Mouse (Mus musculus) CH12.LX (cell line): Measurements from ENCODE around the gene Commd9. TPM values are rescaled to one million over a fixed set of nuclear protein-coding genes. Genes with fewer than 3 reads are reported as not detected.

Experiments used
- DNase-seq: peaks from one replicate; pipeline ENCODE4 v3.0.0-alpha.2; 2013; ENCODE audit errors: extremely low read depth
- H3K27ac ChIP-seq: 2 replicates; pipeline ENCODE4 v1.5.1; 2012; ENCODE audit warnings: low read depth, mild to moderate bottlenecking, control low read depth, moderate library complexity; ENCODE audit not compliant: insufficient read depth
- H3K27me3 ChIP-seq: replicated peaks from 2 replicates; pipeline ENCODE3; 2012; ENCODE audit warnings: inconsistent platforms
- H3K36me3 ChIP-seq, 2 experiments: replicated peaks in 1 of 2; 2 replicates each; pipeline versions ENCODE3 to v1.6.1; 2012; ENCODE audit warnings: inconsistent platforms in 1 of 2, low read length in 1 of 2, mild to moderate bottlenecking in 1 of 2, mixed read lengths in 1 of 2, moderate library complexity in 1 of 2; ENCODE audit not compliant: control insufficient read depth in 1 of 2, insufficient read depth in 1 of 2
- H3K4me1 ChIP-seq, 2 experiments: 2 replicates each; pipeline ENCODE4 v1.6.1; 2012; ENCODE audit warnings: inconsistent platforms in 1 of 2, moderate library complexity in 1 of 2; ENCODE audit not compliant: insufficient read depth in 2 of 2, control insufficient read depth in 1 of 2
- H3K4me2 ChIP-seq: 2 replicates; pipeline ENCODE4 v1.6.1; 2012; ENCODE audit warnings: low read depth, mild to moderate bottlenecking, control low read depth; ENCODE audit not compliant: poor library complexity, insufficient read depth, severe bottlenecking
- H3K4me3 ChIP-seq, 3 experiments: fragments of 150-350 bp in 1 of 3; sonication (generic) in 1 of 3; replicated peaks in 1 of 3; 2 replicates each; pipeline versions ENCODE3 to v1.5.1; 2011 to 2012; ENCODE audit warnings: low read depth in 2 of 3, low read length in 2 of 3, mild to moderate bottlenecking in 2 of 3, moderate library complexity in 2 of 3, control low read depth in 1 of 3, improper control_type of control experiment in 1 of 3, inconsistent platforms in 1 of 3, mixed read lengths in 1 of 3; ENCODE audit not compliant: poor library complexity in 1 of 3
- H3K79me2 ChIP-seq: replicated peaks from 2 replicates; pipeline ENCODE4 v1.6.1; 2012; ENCODE audit warnings: mild to moderate bottlenecking, moderate library complexity; ENCODE audit not compliant: control insufficient read depth, poor library complexity, insufficient read depth, severe bottlenecking; ENCODE audit errors: extremely low read depth
- H3K9ac ChIP-seq: 2 replicates; pipeline ENCODE4 v1.6.1; 2012; ENCODE audit warnings: low read depth, mild to moderate bottlenecking, control low read depth, moderate library complexity; ENCODE audit not compliant: insufficient read depth
- H3K9me3 ChIP-seq: replicated peaks from 2 replicates; pipeline ENCODE3; 2012; ENCODE audit warnings: low read length, inconsistent platforms, mixed read lengths
- CHD1 ChIP-seq: IDR thresholded peaks from 2 replicates; pipeline ENCODE4 v1.6.1; 2012; ENCODE audit warnings: low read depth, low read length, improper control_type of control experiment, inconsistent platforms
- CHD2 ChIP-seq: IDR thresholded peaks from 2 replicates; pipeline ENCODE4 v1.6.1; 2011; ENCODE audit warnings: low read length, improper control_type of control experiment
- E2F4 ChIP-seq: IDR thresholded peaks from 2 replicates; pipeline ENCODE4 v1.6.1; 2011; ENCODE audit warnings: low read depth, low read length, improper control_type of control experiment; ENCODE audit not compliant: insufficient replicate concordance
- EP300 ChIP-seq: IDR thresholded peaks from 2 replicates; pipeline ENCODE4 v1.6.1; 2011; ENCODE audit warnings: low read length, improper control_type of control experiment
- ETS1 ChIP-seq: conservative IDR thresholded peaks from 2 replicates; pipeline ENCODE4 v1.6.1; 2012; ENCODE audit warnings: low read depth, mild to moderate bottlenecking, inconsistent platforms, low read length, improper control_type of control experiment, moderate library complexity
- IRF4 ChIP-seq: IDR thresholded peaks from 2 replicates; pipeline ENCODE4 v1.6.1; 2014; ENCODE audit warnings: low read depth, mild to moderate bottlenecking, inconsistent platforms, low read length, improper control_type of control experiment
- JUN ChIP-seq: IDR thresholded peaks from 2 replicates; pipeline ENCODE4 v1.6.1; 2011; ENCODE audit warnings: low read depth, mild to moderate bottlenecking, low read length, improper control_type of control experiment, moderate library complexity; ENCODE audit not compliant: insufficient read depth
- JUND ChIP-seq: conservative IDR thresholded peaks from 2 replicates; pipeline ENCODE4 v1.6.1; 2011; ENCODE audit warnings: low read depth, low read length, improper control_type of control experiment
- KAT2A ChIP-seq: IDR thresholded peaks from 2 replicates; pipeline ENCODE4 v1.6.1; 2012; ENCODE audit warnings: low read length, improper control_type of control experiment, inconsistent platforms; ENCODE audit not compliant: insufficient replicate concordance
- MAFK ChIP-seq: IDR thresholded peaks from 2 replicates; pipeline ENCODE4 v1.6.1; 2011; ENCODE audit warnings: low read length, improper control_type of control experiment; ENCODE audit not compliant: insufficient replicate concordance
- MAX ChIP-seq: IDR thresholded peaks from 2 replicates; pipeline ENCODE4 v1.6.1; 2011; ENCODE audit warnings: low read length, improper control_type of control experiment
- MEF2A ChIP-seq: IDR thresholded peaks from 2 replicates; pipeline ENCODE4 v1.6.1; 2014; ENCODE audit warnings: low read depth, mild to moderate bottlenecking, inconsistent platforms, low read length, improper control_type of control experiment, borderline replicate concordance
- MXI1 ChIP-seq: IDR thresholded peaks from 2 replicates; pipeline ENCODE4 v1.6.1; 2011; ENCODE audit warnings: mild to moderate bottlenecking, low read depth, low read length, improper control_type of control experiment
- PAX5 ChIP-seq: IDR thresholded peaks from 2 replicates; pipeline ENCODE4 v1.6.1; 2012; ENCODE audit warnings: low read length, inconsistent platforms, mixed read lengths
- POLR2A ChIP-seq: IDR thresholded peaks from 2 replicates; pipeline ENCODE4 v1.6.1; 2011; ENCODE audit warnings: low read depth, mild to moderate bottlenecking, improper control_type of control experiment, low read length
- SIN3A ChIP-seq: IDR thresholded peaks from 2 replicates; pipeline ENCODE4 v1.6.1; 2012; ENCODE audit warnings: low read length, improper control_type of control experiment, inconsistent platforms
- TBP ChIP-seq: conservative IDR thresholded peaks from 2 replicates; pipeline ENCODE4 v1.6.1; 2011; ENCODE audit warnings: low read depth, low read length, improper control_type of control experiment
- TCF12 ChIP-seq: IDR thresholded peaks from 2 replicates; pipeline ENCODE4 v1.6.1; 2014; ENCODE audit warnings: low read depth, mild to moderate bottlenecking, inconsistent platforms, low read length, improper control_type of control experiment
- USF2 ChIP-seq: conservative IDR thresholded peaks from 2 replicates; pipeline ENCODE4 v1.6.1; 2011; ENCODE audit warnings: low read depth, low read length, improper control_type of control experiment
- ZC3H11A ChIP-seq: IDR thresholded peaks from 2 replicates; pipeline ENCODE4 v1.6.1; 2012; ENCODE audit warnings: low read depth, mild to moderate bottlenecking, inconsistent platforms, low read length, improper control_type of control experiment
- ZKSCAN1 ChIP-seq: IDR thresholded peaks from 2 replicates; pipeline ENCODE4 v1.6.1; 2012; ENCODE audit warnings: low read depth, inconsistent platforms, low read length, improper control_type of control experiment, borderline replicate concordance
- ZNF384 ChIP-seq: IDR thresholded peaks from 2 replicates; pipeline ENCODE4 v1.6.1; 2012; ENCODE audit warnings: low read depth, low read length, improper control_type of control experiment, inconsistent platforms
- dilution Hi-C: fragments of 300-500 bp; cut with MboI; formaldehyde crosslinking; loops from 2 replicates; pipeline ENCODE4 v1.14.3; 2020; ENCODE audit warnings: low sequenced_read_pairs; ENCODE audit not compliant: extremely low pct_unique_long_range_greater_than_20kb, extremely low pct_ligation_motif_present
- in situ Hi-C: fragments of 300-500 bp; cut with MboI; formaldehyde crosslinking; loops from 3 replicates; pipeline ENCODE4 v1.14.3; 2019; ENCODE audit warnings: low sequenced_read_pairs, low pct_ligation_motif_present, low pct_unique_long_range_greater_than_20kb, mixed read lengths
- polyA plus RNA-seq: library from polyadenylated mRNA; unstranded; fragments of >175 nt; gene quantifications from 2 replicates; pipeline ENCODE4 v1.2.1, GENCODE M21; 2012; ENCODE audit warnings: low read depth; ENCODE audit not compliant: insufficient read length
- total RNA-seq, 2 experiments: library from RNA; depleted of rRNA; stranded (reverse); fragments of 300-350 nt in 1 of 2; fragments of >200 nt in 1 of 2; gene quantifications; 2 replicates each; pipeline ENCODE4 v1.2.3; 2012 to 2014

Commd9 gene
- total and polyA plus RNA-seq, 3 experiments: 22.3 to 140 (median 26.1) TPM

DNA sequence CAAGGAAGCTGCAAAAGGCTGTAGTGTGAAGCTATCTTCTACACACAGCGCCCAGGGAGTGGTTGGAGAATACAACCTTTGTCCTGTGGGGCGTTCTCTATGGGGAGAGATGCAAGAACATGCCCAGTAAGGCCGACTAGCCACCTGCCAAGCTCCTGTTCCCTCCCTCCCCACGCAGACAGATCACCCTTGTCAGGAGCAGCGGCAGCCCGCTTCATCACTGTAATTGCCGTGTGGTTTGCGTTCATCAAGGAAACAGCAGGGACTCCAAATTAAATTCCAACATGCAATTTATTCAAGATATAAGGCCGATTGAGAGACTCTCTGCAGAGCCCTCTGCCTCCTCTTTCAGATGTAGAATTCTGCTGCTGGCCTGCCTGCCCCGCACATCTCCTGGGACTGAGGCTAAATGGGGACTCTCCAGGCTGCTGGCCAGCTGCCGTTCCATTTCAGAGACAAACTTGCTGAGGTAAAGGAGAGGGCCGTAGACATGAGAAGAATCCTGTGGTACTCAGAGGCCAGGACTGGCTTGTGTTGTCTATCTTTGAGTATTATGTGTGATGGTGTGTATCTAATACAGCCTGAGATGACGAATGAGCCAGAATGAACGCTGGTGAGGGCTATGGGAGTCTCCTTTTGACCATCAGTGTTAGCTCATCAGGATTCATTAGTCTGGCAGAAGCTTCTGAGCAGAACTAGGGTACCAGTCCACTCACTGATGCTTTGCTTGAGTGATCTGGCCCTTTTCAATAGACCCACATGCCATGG, 46.3 kb downstream of the Commd9 start:
- dilution Hi-C loops: no loop called here
- DNase-seq: no peak

DNA sequence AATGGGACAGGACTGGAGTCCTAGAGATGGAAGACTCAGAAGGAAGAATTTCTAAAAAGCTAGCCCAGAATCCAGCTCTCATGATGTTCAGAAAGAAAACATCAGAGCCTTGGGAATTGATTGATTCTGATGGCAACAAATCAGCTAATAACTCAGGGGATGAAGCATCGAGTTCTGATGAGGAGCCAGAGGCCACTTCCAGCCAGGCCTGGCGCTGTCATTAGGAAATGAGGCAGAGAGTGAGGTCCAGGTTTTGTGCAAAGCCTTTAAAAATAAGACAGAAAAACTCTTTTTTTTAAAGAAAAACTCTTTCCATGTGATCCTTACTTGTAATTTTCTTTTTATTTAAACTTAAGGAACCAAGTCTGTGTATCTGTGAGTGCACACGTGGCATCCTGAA, 47.3 kb downstream of the Commd9 start:
- Histone ChIP-seq H3K9me3 (no peaks in the 10 kb centered on the region), H3K4me2 (no peak overlapping the region), H3K27me3 (no peaks in the 10 kb centered on the region), H3K4me3 (no peak overlapping the region), H3K79me2 (no peaks in the 10 kb centered on the region), H3K9ac (no peak overlapping the region), H3K36me3 (no peaks in the 10 kb centered on the region), H3K4me1 (peaks cover 0 to 6% of the 10 kb centered on the region in 2 experiments; a peak in 1 of 4 replicates), H3K27ac (no peak overlapping the region)
- in situ Hi-C loops: no loop called here
- no peak for DNase-seq
- dilution Hi-C loops: no loop called here
- TF ChIP-seq TBP (no peak), PAX5 (no peak), TCF12 (no peak), JUND (no peak), ZC3H11A (no peak), MAX (no peak), EP300 (no peak), ZKSCAN1 (no peak), POLR2A (no peak), CHD1 (no peak), MXI1 (no peak), JUN (no peak), SIN3A (no peak), KAT2A (no peak), MEF2A (no peak), USF2 (no peak), ETS1 (no peak)

More for the DNA sequence above, 46.3 kb downstream of the Commd9 start:
- H3K9me3 ChIP-seq: no peaks in the 10 kb centered on the region
- no peaks in the 10 kb centered on the region for H3K27me3 ChIP-seq
- H3K79me2 ChIP-seq: no peaks in the 10 kb centered on the region
- H3K27ac ChIP-seq: no peak overlapping the region
- no peaks in the 10 kb centered on the region for H3K36me3 ChIP-seq
- H3K4me1 ChIP-seq: peaks cover 0 to 6% of the 10 kb centered on the region in 2 experiments; a peak in 1 of 4 replicates
- H3K4me2 ChIP-seq: no peak overlapping the region
- no peak overlapping the region for H3K9ac ChIP-seq
- in situ Hi-C loops: no loop called here
- TF ChIP-seq JUND: no peak
- no peak for TF ChIP-seq ZKSCAN1
- no peak for TF ChIP-seq ZC3H11A
- no peak for TF ChIP-seq IRF4
- no peak for TF ChIP-seq ZNF384
- no peak for TF ChIP-seq CHD2
- no peak for TF ChIP-seq TBP
- no peak for TF ChIP-seq MAFK
- no peak for TF ChIP-seq E2F4
- TF ChIP-seq PAX5: no peak
- no peak for TF ChIP-seq MAX
- no peak overlapping the region for H3K4me3 ChIP-seq
